Mouse (Mus musculus) layer of hippocampus, adult 9-10 months (tissue): Measurements from ENCODE around the gene Zfhx3.

Experiments used
- DNase-seq: peaks from one replicate; pipeline ENCODE4 v3.0.0; 2022; ENCODE audit warnings: low spot score

Gene Zfhx3

GRCm38 (mm10) chr8:108798012-108798411 is 855.6 kb downstream of the Zfhx3 start:
- DNase-seq: no peak

- no peak for DNase-seq
Observed at GRCm38 (mm10) chr8:108799250-108799649, 856.8 kb downstream of the Zfhx3 start.

- no peak for DNase-seq
Observed at GRCm38 (mm10) chr8:108800357-108800756, 857.9 kb downstream of the Zfhx3 start.

- DNase-seq: no peak
Observed at GRCm38 (mm10) chr8:108803017-108803416, 860.6 kb downstream of the Zfhx3 start.

GRCm38 (mm10) chr8:108811694-108812093 is 869.2 kb downstream of the Zfhx3 start:
- DNase-seq: no peak

GRCm38 (mm10) chr8:108813375-108813774 is 870.9 kb downstream of the Zfhx3 start:
- DNase-seq: no peak

GRCm38 (mm10) chr8:108819271-108819671 is 876.8 kb downstream of the Zfhx3 start:
- DNase-seq: no peak

GRCm38 (mm10) chr8:108819826-108820225 is 877.4 kb downstream of the Zfhx3 start:
- DNase-seq: no peak

GRCm38 (mm10) chr8:108820634-108821033 is 878.2 kb downstream of the Zfhx3 start:
- DNase-seq: no peak

GRCm38 (mm10) chr8:108822841-108823266 is 880.4 kb downstream of the Zfhx3 start:
- no peak for DNase-seq

GRCm38 (mm10) chr8:108824049-108824448 is 881.6 kb downstream of the Zfhx3 start:
- DNase-seq: no peak

- no peak for DNase-seq
Observed at GRCm38 (mm10) chr8:108826414-108826813, 884.0 kb downstream of the Zfhx3 start.

GRCm38 (mm10) chr8:108827428-108827827 is 885.0 kb downstream of the Zfhx3 start:
- no peak for DNase-seq

- DNase-seq: no peak
Observed at GRCm38 (mm10) chr8:108829305-108829717, 886.9 kb downstream of the Zfhx3 start.

- no peak for DNase-seq
Observed at GRCm38 (mm10) chr8:108835143-108835542, 892.7 kb downstream of the Zfhx3 start.

GRCm38 (mm10) chr8:108837788-108838187 is 895.3 kb downstream of the Zfhx3 start:
- DNase-seq: no peak

- DNase-seq: no peak
Observed at GRCm38 (mm10) chr8:108838761-108839160, 896.3 kb downstream of the Zfhx3 start.

- no peak for DNase-seq
Observed at GRCm38 (mm10) chr8:108842307-108842706, 899.9 kb downstream of the Zfhx3 start.

- no peak for DNase-seq
Observed at GRCm38 (mm10) chr8:108846174-108846573, 903.7 kb downstream of the Zfhx3 start.

- DNase-seq: no peak
Observed at GRCm38 (mm10) chr8:108846827-108847226, 904.4 kb downstream of the Zfhx3 start.

- DNase-seq: no peak
Observed at GRCm38 (mm10) chr8:108847356-108847755, 904.9 kb downstream of the Zfhx3 start.

- DNase-seq: no peak
Observed at GRCm38 (mm10) chr8:108848484-108848883, 906.0 kb downstream of the Zfhx3 start.

- DNase-seq: no peak
Observed at GRCm38 (mm10) chr8:108853028-108853427, 910.6 kb downstream of the Zfhx3 start.

GRCm38 (mm10) chr8:108854444-108855102 is 912.1 kb downstream of the Zfhx3 start:
- DNase-seq: no peak
